Comparison of ENCODE assay signal across 24 mouse cellular contexts in the genomic region with DNA sequence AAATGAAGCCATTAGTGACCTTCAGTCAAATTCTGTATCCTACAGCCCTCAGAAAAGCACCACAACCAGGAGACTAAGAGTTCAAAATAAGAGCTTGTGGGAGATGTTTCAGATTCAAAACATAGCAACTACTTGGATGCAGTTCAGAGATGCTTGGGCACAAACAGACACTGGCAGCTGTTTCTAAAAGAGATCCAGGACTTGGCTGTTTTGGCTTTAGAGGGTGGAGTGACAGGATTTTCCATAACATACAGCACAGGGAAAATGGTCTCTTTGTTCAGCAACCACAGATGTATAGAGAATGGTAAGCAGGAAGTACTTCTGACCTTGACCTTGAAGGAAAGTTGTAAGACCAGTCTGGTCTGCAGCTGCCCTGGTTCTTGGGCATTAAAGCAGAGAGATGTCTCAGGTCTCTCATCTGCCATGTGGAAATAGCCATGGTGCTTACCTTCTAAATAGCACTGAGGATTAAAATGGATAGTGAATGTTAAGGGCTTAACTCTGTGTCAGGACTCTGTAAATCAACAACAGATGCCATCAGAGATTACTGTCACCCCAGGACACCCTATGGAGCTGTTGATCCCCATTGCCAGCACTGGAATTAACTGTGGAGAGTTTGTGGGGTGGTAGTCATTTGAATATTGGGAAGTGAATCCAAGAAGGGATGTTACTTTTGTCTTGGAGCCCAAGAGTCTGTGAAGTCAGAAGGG.
DNase-seq lines count a peak whose midpoint lies in the region; ATAC-seq lines count a peak whose summit lies in the region.
"Had no signal": no experiment of that assay in that cellular context is flagged by ENCODE, and none has a peak within 500 bp of the region (broad histone marks: within the 10 kb centered on the region; RNA-seq: fewer than 3 reads in every experiment).

No protein-coding gene starts in this region.

- peak; percentile 63 for ATAC-seq in hindbrain, embryonic 16.5 days
- no peak for ATAC-seq in hindbrain, embryonic 11.5 days (ENCODE audit: low FRiP score)
- ATAC-seq: activated CD4-positive, CD25-positive, alpha-beta regulatory T cell, adult 4 months; CD4-positive, CD25-positive, alpha-beta regulatory T cell, adult 4 months; forebrain, embryonic 15.5 days; intestine, postnatal 0 days; liver, postnatal 0 days had no signal

- no peak overlapping the region for H3K27ac ChIP-seq in hindbrain, embryonic 16.5 days (ENCODE audit: low read depth, low read length)
- H3K27ac ChIP-seq in hindbrain, embryonic 11.5 days (ENCODE audit: low read depth, low read length), result no peak overlapping the region
- H3K27ac ChIP-seq: embryonic facial prominence, embryonic 12.5 days; forebrain, embryonic 15.5 days; heart, embryonic 13.5 days; hindbrain, embryonic 15.5 days; kidney, embryonic 15.5 days; stomach, postnatal 0 days had no signal

- H3K36me3 ChIP-seq in hindbrain, embryonic 16.5 days (ENCODE audit: control insufficient read depth, insufficient read depth, low read length), result no peaks in the 10 kb centered on the region
- H3K36me3 ChIP-seq in hindbrain, embryonic 11.5 days (ENCODE audit: control insufficient read depth, insufficient read depth, low read length), result no peaks in the 10 kb centered on the region
- H3K36me3 ChIP-seq: embryonic facial prominence, embryonic 12.5 days; forebrain, embryonic 15.5 days; heart, embryonic 13.5 days; hindbrain, embryonic 15.5 days; kidney, embryonic 15.5 days had no signal

- no peak overlapping the region for H3K9ac ChIP-seq in hindbrain, embryonic 16.5 days (ENCODE audit: low read depth, low read length)
- H3K9ac ChIP-seq in hindbrain, embryonic 11.5 days (ENCODE audit: low read depth, low read length), result no peak overlapping the region
- H3K9ac ChIP-seq: embryonic facial prominence, embryonic 12.5 days; forebrain, embryonic 15.5 days; heart, embryonic 13.5 days; hindbrain, embryonic 15.5 days; kidney, embryonic 15.5 days; liver, postnatal 0 days had no signal

- no peaks in the 10 kb centered on the region for H3K4me1 ChIP-seq in hindbrain, embryonic 16.5 days (ENCODE audit: control insufficient read depth, insufficient read depth, low read depth, low read length)
- no peaks in the 10 kb centered on the region for H3K4me1 ChIP-seq in hindbrain, embryonic 11.5 days (replicated peaks; ENCODE audit: control insufficient read depth, insufficient read depth, low read length)
- H3K4me1 ChIP-seq: embryonic facial prominence, embryonic 12.5 days; forebrain, embryonic 15.5 days; heart, embryonic 13.5 days; hindbrain, embryonic 15.5 days; kidney, embryonic 15.5 days; megakaryocyte, embryonic 14.5 days had no signal

- no peaks in the 10 kb centered on the region for H3K9me3 ChIP-seq in hindbrain, embryonic 16.5 days (ENCODE audit: control insufficient read depth, low read length)
- no peaks in the 10 kb centered on the region for H3K9me3 ChIP-seq in hindbrain, embryonic 11.5 days (ENCODE audit: control insufficient read depth, low read length)
- H3K9me3 ChIP-seq: embryonic facial prominence, embryonic 12.5 days; forebrain, embryonic 15.5 days; heart, embryonic 13.5 days; hindbrain, embryonic 15.5 days; kidney, embryonic 15.5 days had no signal

- DNase-seq in cerebellum, adult 9-10 months, result peak; percentile 2
- DNase-seq in cerebellum, adult 8-10 months, result no peak
- no peak for DNase-seq in hindbrain, embryonic 11.5 days (ENCODE audit: low spot score)
- peak; percentile 34 for DNase-seq in retina, postnatal 1 day
- DNase-seq in retina, embryonic 14.5 days (ENCODE audit: low spot score), result no peak
- no peak for DNase-seq in layer of hippocampus, adult 11-12 months (ENCODE audit: low spot score)
- no peak for DNase-seq in ovary, adult 18-20 months (ENCODE audit: low spot score)
- DNase-seq: adrenal gland, postnatal 10 days; cerebellum, adult 11 months; kidney, postnatal 4 days; liver; liver, postnatal 0 days; lung, postnatal 14 days had no signal

- no peak overlapping the region for H3K4me3 ChIP-seq in hindbrain, embryonic 16.5 days (ENCODE audit: low read length)
- H3K4me3 ChIP-seq in hindbrain, embryonic 11.5 days (ENCODE audit: low read depth, low read length), result no peak overlapping the region
- H3K4me3 ChIP-seq: embryonic facial prominence, embryonic 12.5 days; forebrain, embryonic 15.5 days; heart, embryonic 13.5 days; hindbrain, embryonic 15.5 days; kidney, embryonic 15.5 days; megakaryocyte, embryonic 14.5 days had no signal

- no peaks in the 10 kb centered on the region for H3K27me3 ChIP-seq in hindbrain, embryonic 16.5 days (replicated peaks; ENCODE audit: control insufficient read depth, insufficient read depth, low read length)
- no peaks in the 10 kb centered on the region for H3K27me3 ChIP-seq in hindbrain, embryonic 11.5 days (ENCODE audit: control insufficient read depth, insufficient read depth, low read length)
- H3K27me3 ChIP-seq: embryonic facial prominence, embryonic 12.5 days; forebrain, embryonic 15.5 days; heart, embryonic 13.5 days; hindbrain, embryonic 15.5 days; kidney, embryonic 15.5 days; megakaryocyte, embryonic 14.5 days had no signal

- H3K4me2 ChIP-seq in hindbrain, embryonic 16.5 days (ENCODE audit: low read length), result no peak overlapping the region
- H3K4me2 ChIP-seq in hindbrain, embryonic 11.5 days (replicated peaks; ENCODE audit: low read depth, low read length), result no peak overlapping the region
- H3K4me2 ChIP-seq: embryonic facial prominence, embryonic 12.5 days; forebrain, embryonic 15.5 days; heart, embryonic 13.5 days; hindbrain, embryonic 15.5 days; kidney, embryonic 15.5 days had no signal

Comparison
In these comparisons a context has a peak if more than half of its experiments do, and no peak if none do; other contexts are left out.
1. DNase-seq: peak in cerebellum, adult 9-10 months (single experiment) and retina, postnatal 1 day (single experiment); none in cerebellum, adult 8-10 months (single experiment), hindbrain, embryonic 11.5 days (single experiment), retina, embryonic 14.5 days (single experiment), layer of hippocampus, adult 11-12 months (single experiment) and ovary, adult 18-20 months (single experiment).